Mouse (Mus musculus) heart, postnatal 0 days (tissue): ENCODE data around the gene Rabif.

Experiments used
- CTCF ChIP-seq: IDR thresholded peaks from 2 replicates; pipeline ENCODE4 v1.5.1; 2016; ENCODE audit warnings: antibody characterized with exemption, control low read depth, low read depth
- EP300 ChIP-seq: IDR thresholded peaks from 2 replicates; pipeline ENCODE4 v1.6.1; 2016; ENCODE audit warnings: antibody characterized with exemption, low read depth

DNA sequence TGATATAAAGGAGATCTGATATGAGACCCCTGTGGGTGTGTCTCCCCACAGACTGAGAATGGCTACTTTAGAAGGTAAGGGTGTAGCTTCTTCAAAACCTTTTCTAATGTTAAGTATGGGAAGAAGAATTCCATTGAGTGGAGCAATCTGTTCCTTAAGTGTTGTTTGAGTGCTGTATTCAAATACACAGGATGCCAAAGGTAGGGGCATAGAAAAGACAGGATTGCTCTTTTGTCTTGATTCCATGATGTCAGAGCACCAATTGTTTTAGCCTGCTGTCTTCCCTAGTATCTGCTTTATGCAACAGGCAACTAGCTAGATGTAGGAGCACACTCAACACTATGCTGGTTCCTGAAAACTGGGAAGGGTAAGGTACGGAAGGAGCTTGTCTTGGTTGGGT is 40.6 kb downstream of the Rabif start:
- TF ChIP-seq CTCF (no peak), EP300 (no peak)
